Mouse (Mus musculus) v-Abl transformed pro-B cells (cell line): ENCODE measurements around the gene Plcb2.

Experiments
- in situ Hi-C, 2 experiments: fragments of 400-800 bp; cut with MboI; formaldehyde crosslinking; loops; one replicate each; pipeline ENCODE4 v1.15.1; 2025; ENCODE audit not compliant: unreplicated experiment in 2 of 2

Gene Plcb2

GRCm38 (mm10) chr2:118696451-118697308 is 31.6 kb downstream of the Plcb2 start:
- in situ Hi-C loops: loop anchor here (5.0 to 10.0 kb wide), 2 partner anchors 59 to 212 kb away; no protein-coding TSS in a partner anchor

- in situ Hi-C loops: loop anchor here (5.0 to 10.0 kb wide), 2 partner anchors 58 to 211 kb away; no protein-coding TSS in a partner anchor
Measured at GRCm38 (mm10) chr2:118695677-118696232, 32.5 kb downstream of the Plcb2 start.

GRCm38 (mm10) chr2:118693370-118693966 is 34.8 kb downstream of the Plcb2 start:
- in situ Hi-C loops: loop anchor here in 1 of 2 experiments (10.0 kb wide), 1 partner anchor 209 kb away; no protein-coding TSS in a partner anchor

GRCm38 (mm10) chr2:118689875-118690274 is 38.4 kb downstream of the Plcb2 start:
- in situ Hi-C loops: loop anchor here in 1 of 2 experiments (5.0 to 10.0 kb wide), 2 partner anchors 48 to 205 kb away; no protein-coding TSS in a partner anchor

- in situ Hi-C loops: loop anchor here in 1 of 2 experiments (5.0 kb wide), 1 partner anchor 45 kb away; no protein-coding TSS in a partner anchor
Measured at GRCm38 (mm10) chr2:118687791-118688190, 40.4 kb downstream of the Plcb2 start.

- in situ Hi-C loops: loop anchor here in 1 of 2 experiments (5.0 kb wide), 1 partner anchor 44 kb away; no protein-coding TSS in a partner anchor
Measured at GRCm38 (mm10) chr2:118686693-118687092, 41.5 kb downstream of the Plcb2 start.

GRCm38 (mm10) chr2:118685088-118685487 is 43.1 kb downstream of the Plcb2 start:
- in situ Hi-C loops: loop anchor here in 1 of 2 experiments (5.0 kb wide), 1 partner anchor 43 kb away; no protein-coding TSS in a partner anchor

GRCm38 (mm10) chr2:118682544-118683260 is 45.5 kb downstream of the Plcb2 start:
- in situ Hi-C loops: no loop called here

GRCm38 (mm10) chr2:118680926-118681325 is 47.3 kb downstream of the Plcb2 start:
- in situ Hi-C loops: no loop called here

GRCm38 (mm10) chr2:118679577-118679976 is 48.7 kb downstream of the Plcb2 start:
- in situ Hi-C loops: no loop called here

- in situ Hi-C loops: no loop called here
Measured at GRCm38 (mm10) chr2:118677817-118678216, 50.4 kb downstream of the Plcb2 start.

GRCm38 (mm10) chr2:118676839-118677741 is 51.1 kb downstream of the Plcb2 start:
- in situ Hi-C loops: no loop called here

GRCm38 (mm10) chr2:118674500-118674899 is 53.7 kb downstream of the Plcb2 start:
- in situ Hi-C loops: no loop called here

- in situ Hi-C loops: no loop called here
Measured at GRCm38 (mm10) chr2:118673686-118674465, 54.4 kb downstream of the Plcb2 start.

GRCm38 (mm10) chr2:118671728-118672127 is 56.5 kb downstream of the Plcb2 start:
- in situ Hi-C loops: no loop called here

GRCm38 (mm10) chr2:118669785-118670184 is 58.5 kb downstream of the Plcb2 start:
- in situ Hi-C loops: no loop called here

GRCm38 (mm10) chr2:118669245-118669644 is 59.0 kb downstream of the Plcb2 start:
- in situ Hi-C loops: no loop called here

GRCm38 (mm10) chr2:118667181-118667580 is 61.1 kb downstream of the Plcb2 start:
- in situ Hi-C loops: no loop called here

- in situ Hi-C loops: no loop called here
Measured at GRCm38 (mm10) chr2:118665616-118666015, 62.6 kb downstream of the Plcb2 start.
